Mouse (Mus musculus) CH12.LX (cell line): ENCODE measurements around the gene Elk1. TPM values are rescaled to one million over a fixed set of nuclear protein-coding genes. Genes with fewer than 3 reads are reported as not detected.

ENCODE experiments used
- DNase-seq: peaks from one replicate; pipeline ENCODE4 v3.0.0-alpha.2; 2013; ENCODE audit errors: extremely low read depth
- H3K27ac ChIP-seq: 2 replicates; pipeline ENCODE4 v1.5.1; 2012; ENCODE audit warnings: low read depth, mild to moderate bottlenecking, control low read depth, moderate library complexity; ENCODE audit not compliant: insufficient read depth
- H3K27me3 ChIP-seq: replicated peaks from 2 replicates; pipeline ENCODE3; 2012; ENCODE audit warnings: inconsistent platforms
- H3K36me3 ChIP-seq, 2 experiments: replicated peaks in 1 of 2; 2 replicates each; pipeline versions ENCODE3 to v1.6.1; 2012; ENCODE audit warnings: inconsistent platforms in 1 of 2, low read length in 1 of 2, mild to moderate bottlenecking in 1 of 2, mixed read lengths in 1 of 2, moderate library complexity in 1 of 2; ENCODE audit not compliant: control insufficient read depth in 1 of 2, insufficient read depth in 1 of 2
- H3K4me1 ChIP-seq, 2 experiments: 2 replicates each; pipeline ENCODE4 v1.6.1; 2012; ENCODE audit warnings: inconsistent platforms in 1 of 2, moderate library complexity in 1 of 2; ENCODE audit not compliant: insufficient read depth in 2 of 2, control insufficient read depth in 1 of 2
- H3K4me2 ChIP-seq: 2 replicates; pipeline ENCODE4 v1.6.1; 2012; ENCODE audit warnings: low read depth, mild to moderate bottlenecking, control low read depth; ENCODE audit not compliant: poor library complexity, insufficient read depth, severe bottlenecking
- H3K4me3 ChIP-seq, 3 experiments: fragments of 150-350 bp in 1 of 3; sonication (generic) in 1 of 3; replicated peaks in 1 of 3; 2 replicates each; pipeline versions ENCODE3 to v1.5.1; 2011 to 2012; ENCODE audit warnings: low read depth in 2 of 3, low read length in 2 of 3, mild to moderate bottlenecking in 2 of 3, moderate library complexity in 2 of 3, control low read depth in 1 of 3, improper control_type of control experiment in 1 of 3, inconsistent platforms in 1 of 3, mixed read lengths in 1 of 3; ENCODE audit not compliant: poor library complexity in 1 of 3
- H3K79me2 ChIP-seq: replicated peaks from 2 replicates; pipeline ENCODE4 v1.6.1; 2012; ENCODE audit warnings: mild to moderate bottlenecking, moderate library complexity; ENCODE audit not compliant: control insufficient read depth, poor library complexity, insufficient read depth, severe bottlenecking; ENCODE audit errors: extremely low read depth
- H3K9ac ChIP-seq: 2 replicates; pipeline ENCODE4 v1.6.1; 2012; ENCODE audit warnings: low read depth, mild to moderate bottlenecking, control low read depth, moderate library complexity; ENCODE audit not compliant: insufficient read depth
- H3K9me3 ChIP-seq: replicated peaks from 2 replicates; pipeline ENCODE3; 2012; ENCODE audit warnings: low read length, inconsistent platforms, mixed read lengths
- BHLHE40 ChIP-seq: IDR thresholded peaks from 2 replicates; pipeline ENCODE4 v1.6.1; 2011; ENCODE audit warnings: mild to moderate bottlenecking, low read depth, low read length, improper control_type of control experiment
- CHD1 ChIP-seq: IDR thresholded peaks from 2 replicates; pipeline ENCODE4 v1.6.1; 2012; ENCODE audit warnings: low read depth, low read length, improper control_type of control experiment, inconsistent platforms
- CHD2 ChIP-seq: IDR thresholded peaks from 2 replicates; pipeline ENCODE4 v1.6.1; 2011; ENCODE audit warnings: low read length, improper control_type of control experiment
- CTCF ChIP-seq, 2 experiments: IDR thresholded peaks in 1 of 2; conservative IDR thresholded peaks in 1 of 2; 2 replicates each; pipeline ENCODE4 v1.5.1; 2011 to 2012; ENCODE audit warnings: low read depth in 2 of 2, low read length in 2 of 2, improper control_type of control experiment in 1 of 2, inconsistent platforms in 1 of 2, mild to moderate bottlenecking in 1 of 2, moderate library complexity in 1 of 2
- E2F4 ChIP-seq: IDR thresholded peaks from 2 replicates; pipeline ENCODE4 v1.6.1; 2011; ENCODE audit warnings: low read depth, low read length, improper control_type of control experiment; ENCODE audit not compliant: insufficient replicate concordance
- EP300 ChIP-seq: IDR thresholded peaks from 2 replicates; pipeline ENCODE4 v1.6.1; 2011; ENCODE audit warnings: low read length, improper control_type of control experiment
- ETS1 ChIP-seq: conservative IDR thresholded peaks from 2 replicates; pipeline ENCODE4 v1.6.1; 2012; ENCODE audit warnings: low read depth, mild to moderate bottlenecking, inconsistent platforms, low read length, improper control_type of control experiment, moderate library complexity
- HCFC1 ChIP-seq: IDR thresholded peaks from 2 replicates; pipeline ENCODE4 v1.6.1; 2012; ENCODE audit warnings: low read depth, mild to moderate bottlenecking, inconsistent platforms, low read length, improper control_type of control experiment
- IRF4 ChIP-seq: IDR thresholded peaks from 2 replicates; pipeline ENCODE4 v1.6.1; 2014; ENCODE audit warnings: low read depth, mild to moderate bottlenecking, inconsistent platforms, low read length, improper control_type of control experiment
- JUN ChIP-seq: IDR thresholded peaks from 2 replicates; pipeline ENCODE4 v1.6.1; 2011; ENCODE audit warnings: low read depth, mild to moderate bottlenecking, low read length, improper control_type of control experiment, moderate library complexity; ENCODE audit not compliant: insufficient read depth
- JUND ChIP-seq: conservative IDR thresholded peaks from 2 replicates; pipeline ENCODE4 v1.6.1; 2011; ENCODE audit warnings: low read depth, low read length, improper control_type of control experiment
- MAFK ChIP-seq: IDR thresholded peaks from 2 replicates; pipeline ENCODE4 v1.6.1; 2011; ENCODE audit warnings: low read length, improper control_type of control experiment; ENCODE audit not compliant: insufficient replicate concordance
- MXI1 ChIP-seq: IDR thresholded peaks from 2 replicates; pipeline ENCODE4 v1.6.1; 2011; ENCODE audit warnings: mild to moderate bottlenecking, low read depth, low read length, improper control_type of control experiment
- MYC ChIP-seq: IDR thresholded peaks from 2 replicates; pipeline ENCODE4 v1.6.1; 2011; ENCODE audit warnings: low read depth, mild to moderate bottlenecking, improper control_type of control experiment, low read length
- NELFE ChIP-seq: IDR thresholded peaks from 2 replicates; pipeline ENCODE4 v1.6.1; 2011; ENCODE audit warnings: low read depth, low read length, improper control_type of control experiment
- NRF1 ChIP-seq: IDR thresholded peaks from 2 replicates; pipeline ENCODE4 v1.6.1; 2014; ENCODE audit warnings: low read depth, mild to moderate bottlenecking, inconsistent platforms, low read length, improper control_type of control experiment, moderate library complexity
- PAX5 ChIP-seq: IDR thresholded peaks from 2 replicates; pipeline ENCODE4 v1.6.1; 2012; ENCODE audit warnings: low read length, inconsistent platforms, mixed read lengths
- POLR2A ChIP-seq: IDR thresholded peaks from 2 replicates; pipeline ENCODE4 v1.6.1; 2011; ENCODE audit warnings: low read depth, mild to moderate bottlenecking, improper control_type of control experiment, low read length
- POLR2AphosphoS2 ChIP-seq: IDR thresholded peaks from 2 replicates; pipeline ENCODE4 v1.6.1; 2011; ENCODE audit warnings: low read depth, low read length, improper control_type of control experiment
- SIN3A ChIP-seq: IDR thresholded peaks from 2 replicates; pipeline ENCODE4 v1.6.1; 2012; ENCODE audit warnings: low read length, improper control_type of control experiment, inconsistent platforms
- TBP ChIP-seq: conservative IDR thresholded peaks from 2 replicates; pipeline ENCODE4 v1.6.1; 2011; ENCODE audit warnings: low read depth, low read length, improper control_type of control experiment
- UBTF ChIP-seq: IDR thresholded peaks from 2 replicates; pipeline ENCODE4 v1.6.1; 2012; ENCODE audit warnings: low read depth, mild to moderate bottlenecking, inconsistent platforms, low read length, improper control_type of control experiment, moderate library complexity
- USF1 ChIP-seq: IDR thresholded peaks from 2 replicates; pipeline ENCODE4 v1.6.1; 2014; ENCODE audit warnings: low read depth, mild to moderate bottlenecking, inconsistent platforms, low read length, improper control_type of control experiment
- USF2 ChIP-seq: conservative IDR thresholded peaks from 2 replicates; pipeline ENCODE4 v1.6.1; 2011; ENCODE audit warnings: low read depth, low read length, improper control_type of control experiment
- ZKSCAN1 ChIP-seq: IDR thresholded peaks from 2 replicates; pipeline ENCODE4 v1.6.1; 2012; ENCODE audit warnings: low read depth, inconsistent platforms, low read length, improper control_type of control experiment, borderline replicate concordance
- ZNF384 ChIP-seq: IDR thresholded peaks from 2 replicates; pipeline ENCODE4 v1.6.1; 2012; ENCODE audit warnings: low read depth, low read length, improper control_type of control experiment, inconsistent platforms
- dilution Hi-C: fragments of 300-500 bp; cut with MboI; formaldehyde crosslinking; loops from 2 replicates; pipeline ENCODE4 v1.14.3; 2020; ENCODE audit warnings: low sequenced_read_pairs; ENCODE audit not compliant: extremely low pct_unique_long_range_greater_than_20kb, extremely low pct_ligation_motif_present
- in situ Hi-C: fragments of 300-500 bp; cut with MboI; formaldehyde crosslinking; loops from 3 replicates; pipeline ENCODE4 v1.14.3; 2019; ENCODE audit warnings: low sequenced_read_pairs, low pct_ligation_motif_present, low pct_unique_long_range_greater_than_20kb, mixed read lengths
- polyA plus RNA-seq: library from polyadenylated mRNA; unstranded; fragments of >175 nt; gene quantifications from 2 replicates; pipeline ENCODE4 v1.2.1, GENCODE M21; 2012; ENCODE audit warnings: low read depth; ENCODE audit not compliant: insufficient read length
- total RNA-seq, 2 experiments: library from RNA; depleted of rRNA; stranded (reverse); fragments of 300-350 nt in 1 of 2; fragments of >200 nt in 1 of 2; gene quantifications; 2 replicates each; pipeline ENCODE4 v1.2.3; 2012 to 2014

Gene Elk1
- total RNA-seq (2012; rRNA removed), result 4.7 and 4.8 TPM in 2 replicates
- total RNA-seq (2014; rRNA removed), result 3.5 and 4.0 TPM in 2 replicates
- 7.6 and 8.3 TPM in 2 replicates for polyA plus RNA-seq

DNA sequence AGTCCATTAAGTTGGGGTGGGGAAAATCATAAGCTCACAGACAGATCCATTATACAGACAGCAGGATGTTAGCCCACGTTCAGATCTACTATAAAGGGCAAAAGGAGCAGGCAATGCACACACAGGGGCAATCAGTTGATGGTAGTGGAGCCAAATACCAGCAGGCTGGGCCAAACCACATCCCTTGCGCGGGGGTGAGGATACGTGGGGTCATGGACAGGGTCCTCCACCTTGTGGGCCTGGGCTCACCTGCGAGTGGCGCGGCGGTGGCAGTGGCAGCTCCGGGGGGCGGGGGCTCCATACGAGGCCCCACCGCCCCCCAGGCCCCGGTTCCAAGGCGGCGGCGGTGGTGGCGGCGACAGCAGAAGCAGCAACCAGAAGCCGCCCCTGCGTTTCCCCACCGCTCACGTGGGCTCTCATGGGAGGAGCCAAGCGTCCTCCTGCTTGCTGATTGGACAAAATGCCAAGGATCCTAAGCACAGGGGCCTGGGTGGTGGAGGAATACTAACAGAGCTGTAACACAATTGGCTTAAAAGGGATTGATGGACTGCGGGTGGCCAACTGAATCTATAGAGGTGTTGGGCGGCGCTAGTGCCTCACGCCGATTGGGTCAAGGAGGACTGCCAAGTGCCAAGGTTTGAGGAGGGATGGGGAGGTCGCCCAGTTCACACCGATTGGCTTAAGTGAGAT lies at the start of gene Elk1:
TSS of gene Elk1 (minus strand) at position 418 of the 690 bp plus-strand sequence.
- Histone ChIP-seq H3K4me3 (peak within 1 kb of the TSS; percentile 62 to 86 (median 64)), H3K27me3 (no peaks in the 10 kb centered on the region), H3K9me3 (no peaks in the 10 kb centered on the region), H3K79me2 (no peaks in the 10 kb centered on the region), H3K27ac (0 out of 2 replicates have a peak within 1 kb of the TSS, but pooled peaks have one; percentile 28), H3K4me1 (peaks cover 0 to 4% of the 10 kb centered on the region in 2 experiments; a peak in 1 of 4 replicates), H3K4me2 (peak within 1 kb of the TSS; percentile 50; the same call in 1 of the 2 replicates), H3K9ac (peak within 1 kb of the TSS; percentile 63), H3K36me3 (peaks cover 3 to 14% of the 10 kb centered on the region in 2 experiments)
- dilution Hi-C loops, result no loop called here
- in situ Hi-C loops, result loop anchor here (10.0 kb wide), 1 partner anchor 116 kb away; no protein-coding TSS in a partner anchor
- DNase-seq, result peak; percentile 90
- TF ChIP-seq MXI1 (0 out of 2 replicates have a peak, but pooled peaks have one; percentile 2), UBTF (no peak), ZNF384 (no peak), E2F4 (no peak), PAX5 (no peak), NELFE (no peak), ETS1 (no peak), IRF4 (no peak), JUN (no peak), HCFC1 (no peak), CHD1 (no peak), CTCF (conservative IDR thresholded peaks at IDR 0.05 in 1 of 2, IDR thresholded peaks at IDR 0.05 in 1 of 2; ENCODE audit: low read depth in 2 of 2, low read length in 2 of 2) (no peak), POLR2AphosphoS2 (no peak), TBP (no peak), MAFK (no peak), NRF1 (no peak), ZKSCAN1 (no peak), JUND (no peak), USF2 (peak; percentile 59), USF1 (peak; percentile 76), BHLHE40 (peak; percentile 33; the same call in 1 of the 2 replicates), MYC (no peak), CHD2 (peak; percentile 46), POLR2A (peak; percentile 45; the same call in 1 of the 2 replicates), SIN3A (no peak), EP300 (no peak)
